In the genomic region with DNA sequence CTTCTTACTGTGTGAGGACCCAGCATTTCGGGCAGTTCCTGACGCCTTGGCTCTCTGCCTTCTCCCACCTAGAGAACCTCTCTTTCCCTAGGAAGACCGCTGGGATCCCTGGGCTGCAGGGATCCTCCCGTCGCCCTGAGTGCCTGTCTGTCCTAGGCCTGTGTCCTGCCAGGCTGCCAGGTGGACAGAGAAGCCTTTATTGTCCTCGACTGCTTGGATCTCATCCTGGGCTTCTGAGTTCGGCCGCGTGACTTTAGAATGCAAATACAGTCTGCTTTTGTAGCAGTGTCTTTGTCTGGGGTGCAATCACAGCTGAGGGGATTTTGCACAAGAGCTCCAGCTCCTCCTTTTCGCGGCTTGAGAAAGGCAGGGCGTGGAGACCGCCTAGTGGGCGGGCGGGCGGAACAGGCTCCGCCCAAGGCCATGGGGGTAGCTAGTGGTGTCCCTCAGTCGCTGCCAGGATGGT, we compare ENCODE assay signal across 8 mouse cellular contexts.
DNase-seq lines count a peak whose midpoint lies in the region; ATAC-seq and TF ChIP-seq lines count a peak whose summit lies in the region.

No protein-coding gene starts in this region.

- H3K4me1 ChIP-seq in ES-Bruce4 (ENCODE audit: control insufficient read depth, insufficient read depth, low read length), result peaks cover 4% of the 10 kb centered on the region
- peaks cover 16% of the 10 kb centered on the region for H3K4me1 ChIP-seq in hindbrain, embryonic 12.5 days
- H3K4me1 ChIP-seq in lung, embryonic 14.5 days (ENCODE audit: insufficient read depth), result peaks cover 11% of the 10 kb centered on the region; the same call in 1 of the 2 replicates
- peaks cover 9% of the 10 kb centered on the region for H3K4me1 ChIP-seq in olfactory bulb, adult 2 months (ENCODE audit: control insufficient read depth, insufficient read depth, low read length)

- H3K36me3 ChIP-seq in ES-Bruce4 (ENCODE audit: control insufficient read depth, insufficient read depth, low read length, poor library complexity, severe bottlenecking), result no peaks in the 10 kb centered on the region
- H3K36me3 ChIP-seq in hindbrain, embryonic 12.5 days, result no peaks in the 10 kb centered on the region
- H3K36me3 ChIP-seq in lung, embryonic 14.5 days (ENCODE audit: insufficient read depth), result no peaks in the 10 kb centered on the region

- WGBS in hindbrain, embryonic 12.5 days, result 3% methylated on average over 18 of the region's 18 CpGs
- 6% methylated on average over 18 of the region's 18 CpGs for WGBS in lung, embryonic 14.5 days
- 3% methylated on average over 18 of the region's 18 CpGs for WGBS in olfactory bulb, adult 2 months

- ATAC-seq in hindbrain, embryonic 12.5 days (ENCODE audit: low FRiP score), result peak; percentile 89
- peak; percentile 90 for ATAC-seq in lung, embryonic 14.5 days (ENCODE audit: insufficient read depth)

- TF ChIP-seq EP300 in ES-Bruce4 (IDR thresholded peaks at IDR 0.05; ENCODE audit: insufficient read depth, low read depth, low read length), result peak; percentile 32; the same call in 1 of the 2 replicates

- peak overlapping the region; percentile 25 for H3K4me3 ChIP-seq in ES-Bruce4 (ENCODE audit: low read depth, low read length)
- H3K4me3 ChIP-seq in hindbrain, embryonic 12.5 days, result peak overlapping the region; percentile 21
- H3K4me3 ChIP-seq in lung, embryonic 14.5 days (ENCODE audit: low read depth, low read length), result peak overlapping the region; percentile 23
- H3K4me3 ChIP-seq in olfactory bulb, adult 2 months (ENCODE audit: insufficient read depth, low read depth, low read length), result peak overlapping the region; percentile 38

- H3K27me3 ChIP-seq in ES-Bruce4 (ENCODE audit: control insufficient read depth, insufficient read depth, low read length, poor library complexity, severe bottlenecking), result no peaks in the 10 kb centered on the region
- H3K27me3 ChIP-seq in hindbrain, embryonic 12.5 days, result no peaks in the 10 kb centered on the region
- no peaks in the 10 kb centered on the region for H3K27me3 ChIP-seq in lung, embryonic 14.5 days (ENCODE audit: insufficient read depth, low read length)

- TF ChIP-seq CTCF in ES-Bruce4 (IDR thresholded peaks at IDR 0.05; ENCODE audit: low read depth, low read length), result no peak
- peak; percentile 33; the same call in 1 of the 2 replicates for TF ChIP-seq CTCF in lung, embryonic 14.5 days (IDR thresholded peaks at IDR 0.05; ENCODE audit: low read depth)
- no peak for TF ChIP-seq CTCF in olfactory bulb, adult 2 months (IDR thresholded peaks at IDR 0.05; ENCODE audit: insufficient read depth, low read depth, low read length)

- H3K4me2 ChIP-seq in hindbrain, embryonic 12.5 days (replicated peaks), result peak overlapping the region; percentile 49
- peak overlapping the region; percentile 65 for H3K4me2 ChIP-seq in lung, embryonic 14.5 days

- H3K9me3 ChIP-seq in ES-Bruce4 (replicated peaks; ENCODE audit: control insufficient read depth, insufficient read depth, low read length, poor library complexity, severe bottlenecking), result no peaks in the 10 kb centered on the region
- no peaks in the 10 kb centered on the region for H3K9me3 ChIP-seq in hindbrain, embryonic 12.5 days (replicated peaks)
- no peaks in the 10 kb centered on the region for H3K9me3 ChIP-seq in lung, embryonic 14.5 days (ENCODE audit: low read depth, low read length)

- peak; percentile 2 for DNase-seq in cerebellum, adult 8-10 months
- peak; percentile 39 for DNase-seq in forelimb bud, embryonic 11.5 days (ENCODE audit: low read depth, low spot score)
- peak; percentile 38 to 54 for DNase-seq in layer of hippocampus, postnatal 10 days (ENCODE audit: low spot score in 2 of 2)
- peak; percentile 83 for DNase-seq in lung, embryonic 14.5 days
- peak; percentile 62 for DNase-seq in yolk sac, embryonic 10.5 days (ENCODE audit: low spot score)

- peak overlapping the region; percentile 4; the same call in 1 of the 2 replicates for H3K9ac ChIP-seq in ES-Bruce4 (ENCODE audit: low read depth, poor library complexity, severe bottlenecking)
- H3K9ac ChIP-seq in hindbrain, embryonic 12.5 days, result peak overlapping the region; percentile 49
- peak overlapping the region; percentile 61 for H3K9ac ChIP-seq in lung, embryonic 14.5 days

- no peak overlapping the region; the same call in 1 of the 2 replicates for H3K27ac ChIP-seq in ES-Bruce4 (ENCODE audit: insufficient read depth, low read length)
- peak overlapping the region; percentile 68 for H3K27ac ChIP-seq in hindbrain, embryonic 12.5 days
- no peak overlapping the region for H3K27ac ChIP-seq in lung, embryonic 14.5 days (ENCODE audit: low read depth)
- 0 out of 2 replicates have a peak overlapping the region, but pooled peaks have one; percentile 2 for H3K27ac ChIP-seq in olfactory bulb, adult 2 months (ENCODE audit: insufficient read depth, low read depth, low read length)

- TF ChIP-seq POLR2A in ES-Bruce4 (IDR thresholded peaks at IDR 0.05; ENCODE audit: insufficient read depth, low read length), result no peak
- no peak for TF ChIP-seq POLR2A in olfactory bulb, adult 2 months (IDR thresholded peaks at IDR 0.05; ENCODE audit: insufficient read depth, low read depth, low read length)

Comparison
In these comparisons a context has a peak if more than half of its experiments do, and no peak if none do; other contexts are left out.
1. H3K27ac ChIP-seq: peak in hindbrain, embryonic 12.5 days (single experiment) and olfactory bulb, adult 2 months (single experiment); none in ES-Bruce4 (single experiment) and lung, embryonic 14.5 days (single experiment).
2. H3K9ac ChIP-seq: peak in every context shown above with its lines; median percentile 61 in lung, embryonic 14.5 days; 49 in hindbrain, embryonic 12.5 days; 4 in ES-Bruce4.
3. DNase-seq: peak in every context shown above with its lines; median percentile 83 in lung, embryonic 14.5 days; 62 in yolk sac, embryonic 10.5 days; 46 in layer of hippocampus, postnatal 10 days; 39 in forelimb bud, embryonic 11.5 days; 2 in cerebellum, adult 8-10 months.
4. Peak in every context shown above with its lines, with median percentiles within 50 percentile points of each other: H3K4me3 ChIP-seq.